ENCODE assay signal across 27 mouse cellular contexts in genomic region chr7:131545701-131546385, GRCm38 (mm10). TPM values are rescaled to one million over a fixed set of nuclear protein-coding genes. Genes with fewer than 3 reads are reported as not detected.
A peak's percentile ranks its signal among the peaks of the same experiment; 100 is the strongest.
DNase-seq lines count a peak whose midpoint lies in the region; ATAC-seq lines count a peak whose summit lies in the region.
"Had no signal": no experiment of that assay in that cellular context is flagged by ENCODE, and none has a peak within 500 bp of the region (broad histone marks: within the 10 kb centered on the region; RNA-seq: fewer than 3 reads in every experiment).

No protein-coding gene starts in this region.

- no peak overlapping the region for H3K4me3 ChIP-seq in midbrain, embryonic 10.5 days
- H3K4me3 ChIP-seq in midbrain, embryonic 13.5 days (replicated peaks) = no peak overlapping the region
- H3K4me3 ChIP-seq in hindbrain, embryonic 13.5 days = no peak overlapping the region; the same call in 1 of the 2 replicates
- no peak overlapping the region for H3K4me3 ChIP-seq in neural tube, embryonic 13.5 days
- H3K4me3 ChIP-seq: forebrain, embryonic 10.5 days; heart, adult 2 months; heart, embryonic 13.5 days; limb, embryonic 12.5 days had no signal

- WGBS in midbrain, embryonic 10.5 days = under 1% methylated on average over 13 of the region's 13 CpGs
- 2% methylated on average over 13 of the region's 13 CpGs for WGBS in midbrain, embryonic 13.5 days
- WGBS in hindbrain, embryonic 13.5 days = 1% methylated on average over 13 of the region's 13 CpGs
- WGBS in neural tube, embryonic 13.5 days = under 1% methylated on average over 13 of the region's 13 CpGs

- no peak overlapping the region for H3K27ac ChIP-seq in midbrain, embryonic 10.5 days (replicated peaks)
- no peak overlapping the region for H3K27ac ChIP-seq in midbrain, embryonic 13.5 days
- no peak overlapping the region for H3K27ac ChIP-seq in hindbrain, embryonic 13.5 days
- no peak overlapping the region for H3K27ac ChIP-seq in neural tube, embryonic 13.5 days (replicated peaks)
- H3K27ac ChIP-seq: forebrain, embryonic 10.5 days; heart, adult 2 months; heart, embryonic 13.5 days; limb, embryonic 12.5 days had no signal

- no peaks in the 10 kb centered on the region for H3K36me3 ChIP-seq in midbrain, embryonic 10.5 days
- H3K36me3 ChIP-seq in midbrain, embryonic 13.5 days = no peaks in the 10 kb centered on the region
- H3K36me3 ChIP-seq in hindbrain, embryonic 13.5 days = no peaks in the 10 kb centered on the region
- H3K36me3 ChIP-seq in neural tube, embryonic 13.5 days = no peaks in the 10 kb centered on the region
- H3K36me3 ChIP-seq: forebrain, embryonic 10.5 days; heart, embryonic 13.5 days; limb, embryonic 12.5 days had no signal

- no peak overlapping the region for H3K9ac ChIP-seq in midbrain, embryonic 13.5 days (replicated peaks)
- H3K9ac ChIP-seq in hindbrain, embryonic 13.5 days = no peak overlapping the region
- no peak overlapping the region for H3K9ac ChIP-seq in neural tube, embryonic 13.5 days
- H3K9ac ChIP-seq: heart, embryonic 13.5 days; limb, embryonic 12.5 days had no signal

- peaks cover 100% of the 10 kb centered on the region for H3K27me3 ChIP-seq in midbrain, embryonic 10.5 days (ENCODE audit: low read depth, poor library complexity, severe bottlenecking)
- H3K27me3 ChIP-seq in midbrain, embryonic 13.5 days = peaks cover 99% of the 10 kb centered on the region
- H3K27me3 ChIP-seq in hindbrain, embryonic 13.5 days = peaks cover 99% of the 10 kb centered on the region
- peaks cover 100% of the 10 kb centered on the region for H3K27me3 ChIP-seq in neural tube, embryonic 13.5 days

- no peak for ATAC-seq in midbrain, embryonic 13.5 days
- no peak for ATAC-seq in hindbrain, embryonic 13.5 days (ENCODE audit: low FRiP score)
- no peak for ATAC-seq in neural tube, embryonic 13.5 days (ENCODE audit: low read depth)
- no peak for ATAC-seq in megakaryocyte, adult 5-6 weeks (ENCODE audit: poor library complexity, severe bottlenecking)
- ATAC-seq: forebrain, embryonic 16.5 days had no signal

- H3K4me2 ChIP-seq in midbrain, embryonic 13.5 days (replicated peaks) = no peak overlapping the region
- peak overlapping the region; percentile 25; the same call in 1 of the 2 replicates for H3K4me2 ChIP-seq in hindbrain, embryonic 13.5 days
- peak overlapping the region; percentile 14; the same call in 1 of the 2 replicates for H3K4me2 ChIP-seq in neural tube, embryonic 13.5 days
- H3K4me2 ChIP-seq: heart, embryonic 13.5 days; limb, embryonic 12.5 days; liver, embryonic 11.5 days had no signal

- no peaks in the 10 kb centered on the region for H3K9me3 ChIP-seq in midbrain, embryonic 10.5 days (replicated peaks)
- no peaks in the 10 kb centered on the region for H3K9me3 ChIP-seq in midbrain, embryonic 13.5 days
- no peaks in the 10 kb centered on the region for H3K9me3 ChIP-seq in hindbrain, embryonic 13.5 days
- no peaks in the 10 kb centered on the region for H3K9me3 ChIP-seq in neural tube, embryonic 13.5 days
- H3K9me3 ChIP-seq: forebrain, embryonic 10.5 days; heart, embryonic 13.5 days; limb, embryonic 12.5 days had no signal

- H3K4me1 ChIP-seq in midbrain, embryonic 10.5 days = peaks cover 36% of the 10 kb centered on the region
- peaks cover 29% of the 10 kb centered on the region for H3K4me1 ChIP-seq in midbrain, embryonic 13.5 days (replicated peaks)
- H3K4me1 ChIP-seq in hindbrain, embryonic 13.5 days (replicated peaks) = peaks cover 30% of the 10 kb centered on the region
- H3K4me1 ChIP-seq in neural tube, embryonic 13.5 days (replicated peaks) = peaks cover 28% of the 10 kb centered on the region

- DNase-seq in midbrain, embryonic 10.5 days (ENCODE audit: low spot score) = peak; percentile 31
- DNase-seq in embryo, embryonic 11 days = peak; percentile 33
- DNase-seq in thymus, postnatal 25 days = no peak
- DNase-seq: adrenal gland, postnatal 14 days; cerebellum, adult 2 months; cerebellum, postnatal 25 days; gastrocnemius, postnatal 14 days; heart, adult 2 months; heart, postnatal 14 days; kidney, adult 2 months; kidney, postnatal 14 days; lung, adult 18-20 months; lung, postnatal 10 days; thymus, adult 18-20 months had no signal

RNA-seq across cellular contexts. Expression of gene Hmx2, which starts 2.7 kb away (rescaled TPM):
- 0.07 TPM in 2 replicates for polyA plus RNA-seq in midbrain, embryonic 10.5 days (2016; fragmentation: Nextera tagmentation; extraction: Ambion mirVana)
- 1.4 and 1.6 TPM in 2 replicates for polyA plus RNA-seq in midbrain, embryonic 13.5 days (2015; fragmentation: Nextera tagmentation; extraction: Ambion mirVana)
- polyA plus RNA-seq in hindbrain, embryonic 13.5 days (2015; fragmentation: Nextera tagmentation; extraction: Ambion mirVana) = 2.4 and 3.3 TPM in 2 replicates
- polyA plus RNA-seq in neural tube, embryonic 13.5 days (2015; fragmentation: Nextera tagmentation; extraction: Ambion mirVana) = 1.2 and 1.5 TPM in 2 replicates
- 0.18 TPM in 1 of 2 replicates, not detected in the other for total RNA-seq in megakaryocyte, adult 5-6 weeks (2015)
- 0.33 TPM in 1 of 2 replicates, not detected in the other for total RNA-seq in megakaryocyte, adult 5-6 weeks (2017)
- total RNA-seq: adrenal gland, postnatal 14 days; gastrocnemius, postnatal 14 days; heart, adult 2 months; heart, postnatal 14 days; layer of hippocampus, adult 18-20 months; layer of hippocampus, postnatal 14 days; left cerebral cortex, adult 8-10 months had no signal
- polyA plus RNA-seq: cerebellum, adult 2 months; forebrain, embryonic 10.5 days; heart, adult 2 months; heart, embryonic 13.5 days; limb, embryonic 12.5 days; liver, embryonic 11.5 days had no signal

RNA-seq across cellular contexts. Expression of gene Hmx3, which starts 3.2 kb away (rescaled TPM):
- not detected in 2 replicates for polyA plus RNA-seq in midbrain, embryonic 10.5 days (2016; fragmentation: Nextera tagmentation; extraction: Ambion mirVana)
- polyA plus RNA-seq in midbrain, embryonic 13.5 days (2015; fragmentation: Nextera tagmentation; extraction: Ambion mirVana) = 0.50 and 0.99 TPM in 2 replicates
- polyA plus RNA-seq in hindbrain, embryonic 13.5 days (2015; fragmentation: Nextera tagmentation; extraction: Ambion mirVana) = 1.3 and 1.6 TPM in 2 replicates
- polyA plus RNA-seq in neural tube, embryonic 13.5 days (2015; fragmentation: Nextera tagmentation; extraction: Ambion mirVana) = 0.52 and 1.0 TPM in 2 replicates
- total RNA-seq in megakaryocyte, adult 5-6 weeks (2015) = not detected in 2 replicates
- total RNA-seq in megakaryocyte, adult 5-6 weeks (2017) = not detected in 2 replicates
- total RNA-seq: adrenal gland, postnatal 14 days; gastrocnemius, postnatal 14 days; heart, adult 2 months; heart, postnatal 14 days; layer of hippocampus, adult 18-20 months; layer of hippocampus, postnatal 14 days; left cerebral cortex, adult 8-10 months had no signal
- polyA plus RNA-seq: embryonic facial prominence, embryonic 11.5 days; forebrain, embryonic 10.5 days; heart, adult 2 months; heart, embryonic 13.5 days; limb, embryonic 12.5 days; liver, embryonic 11.5 days had no signal

RNA-seq across cellular contexts. Expression of gene Bub3, which starts 14.2 kb away (rescaled TPM):
- 323 and 340 TPM in 2 replicates for polyA plus RNA-seq in midbrain, embryonic 10.5 days (2016; fragmentation: Nextera tagmentation; extraction: Ambion mirVana)
- 206 and 224 TPM in 2 replicates for polyA plus RNA-seq in midbrain, embryonic 13.5 days (2015; fragmentation: Nextera tagmentation; extraction: Ambion mirVana)
- polyA plus RNA-seq in hindbrain, embryonic 13.5 days (2015; fragmentation: Nextera tagmentation; extraction: Ambion mirVana) = 178 and 200 TPM in 2 replicates
- polyA plus RNA-seq in neural tube, embryonic 13.5 days (2015; fragmentation: Nextera tagmentation; extraction: Ambion mirVana) = 148 and 173 TPM in 2 replicates
- total RNA-seq in megakaryocyte, adult 5-6 weeks (2015) = 151 and 167 TPM in 2 replicates
- total RNA-seq in megakaryocyte, adult 5-6 weeks (2017) = 89.6 and 91.0 TPM in 2 replicates
